Mouse (Mus musculus): ENCODE data around the gene Cyct.

GRCm38 (mm10) chr2:76368861-76369660 lies 8.8 kb upstream of the Cyct start:
- no peak for TF ChIP-seq CTCF (IDR thresholded peaks at IDR 0.05; ENCODE audit: borderline replicate concordance, insufficient read depth, low read length)
- no peak for TF ChIP-seq POLR2A (IDR thresholded peaks at IDR 0.05; ENCODE audit: low read depth, low read length)
